In the genomic region with DNA sequence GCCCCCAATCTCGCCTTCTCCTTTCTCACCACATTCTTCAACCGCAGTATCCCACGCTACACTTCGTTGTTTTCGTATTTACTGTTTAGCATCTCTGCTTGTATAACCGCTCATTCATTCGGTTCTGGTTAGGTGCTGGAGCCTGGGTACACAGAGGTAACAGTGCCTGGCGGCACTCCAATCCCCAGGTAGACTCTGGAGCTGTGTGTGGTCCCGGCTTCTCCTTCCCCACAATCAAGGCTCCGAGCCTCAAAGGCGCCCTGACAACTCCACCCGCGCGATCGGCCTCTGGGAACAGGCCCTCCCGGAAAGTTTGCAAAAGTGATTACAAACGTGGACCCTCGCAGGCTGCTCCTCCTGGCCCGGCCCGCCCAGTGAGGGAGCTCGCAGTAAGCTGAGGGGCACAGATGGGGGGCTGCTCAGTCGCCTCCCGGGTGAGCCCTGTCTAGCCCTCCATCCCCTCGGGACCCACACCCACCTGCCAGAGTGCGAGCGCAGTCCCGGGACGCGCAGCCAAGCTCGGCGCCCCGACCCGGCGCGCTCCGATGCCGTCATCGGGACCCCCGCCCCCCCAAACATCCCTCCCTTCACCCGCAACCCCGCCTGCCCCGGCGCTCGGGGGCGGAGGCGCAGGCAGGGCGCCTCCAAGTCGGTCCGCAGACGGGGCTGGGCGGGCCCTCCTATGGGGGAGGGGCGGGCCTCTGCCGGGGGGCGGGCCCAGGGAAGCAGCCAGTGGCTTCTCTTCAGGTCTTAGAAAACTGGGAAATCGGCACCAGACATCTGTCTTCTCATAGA, we compare ENCODE assay signal across 8 mouse cellular contexts. TPM values are rescaled to one million over a fixed set of nuclear protein-coding genes. Genes with fewer than 3 reads are reported as not detected.
A peak's percentile ranks its signal among the peaks of the same experiment; 100 is the strongest.
DNase-seq lines count a peak whose midpoint lies in the region; ATAC-seq and TF ChIP-seq lines count a peak whose summit lies in the region.

TSS of gene Kif7 (minus strand) at position 534 of the 795 bp plus-strand sequence.

- WGBS in intestine, postnatal 0 days, result 2% methylated on average over 53 of the region's 55 CpGs
- 1% methylated on average over 53 of the region's 55 CpGs for WGBS in liver, embryonic 16.5 days (ENCODE audit: insufficient replicate concordance)
- WGBS in neural tube, embryonic 12.5 days, result 1% methylated on average over 44 of the region's 55 CpGs

- no peak for TF ChIP-seq CTCF in G1E (IDR thresholded peaks at IDR 0.05; ENCODE audit: low read depth, low read length)
- no peak for TF ChIP-seq CTCF in cortical plate, adult 2 months (IDR thresholded peaks at IDR 0.05; ENCODE audit: extremely low read depth, insufficient read depth, low read length)
- no peak for TF ChIP-seq CTCF in intestine, postnatal 0 days (IDR thresholded peaks at IDR 0.05; ENCODE audit: low read depth)

- DNase-seq in 3134 (ENCODE audit: extremely low read depth, insufficient read length, low spot score) (peak; percentile 83), G1E (ENCODE audit: low spot score) (peak; percentile 95)
- peak; percentile 99 for DNase-seq in heart, adult 11 months
- peak; percentile 91 for DNase-seq in thymus, postnatal 14 days

- peaks cover 18% of the 10 kb centered on the region for H3K27me3 ChIP-seq in G1E (ENCODE audit: insufficient read depth, low read length)
- peaks cover 7% of the 10 kb centered on the region for H3K27me3 ChIP-seq in intestine, postnatal 0 days (replicated peaks; ENCODE audit: control insufficient read depth, insufficient read depth, low read length)
- H3K27me3 ChIP-seq in liver, embryonic 16.5 days (ENCODE audit: control insufficient read depth, insufficient read depth, low read depth, low read length), result peaks cover 18% of the 10 kb centered on the region
- H3K27me3 ChIP-seq in neural tube, embryonic 12.5 days (replicated peaks), result peaks cover 14% of the 10 kb centered on the region

- peak within 1 kb of the TSS; percentile 95 for H3K4me2 ChIP-seq in intestine, postnatal 0 days (replicated peaks; ENCODE audit: low read depth)
- peak within 1 kb of the TSS; percentile 66 for H3K4me2 ChIP-seq in liver, embryonic 16.5 days (ENCODE audit: low read depth, low read length)
- peak within 1 kb of the TSS; percentile 77 for H3K4me2 ChIP-seq in neural tube, embryonic 12.5 days (replicated peaks)

- H3K36me3 ChIP-seq in G1E (replicated peaks), result peaks cover 31% of the 10 kb centered on the region
- no peaks in the 10 kb centered on the region for H3K36me3 ChIP-seq in intestine, postnatal 0 days (ENCODE audit: control insufficient read depth, insufficient read depth)
- no peaks in the 10 kb centered on the region for H3K36me3 ChIP-seq in liver, embryonic 16.5 days (ENCODE audit: control insufficient read depth, insufficient read depth)
- H3K36me3 ChIP-seq in neural tube, embryonic 12.5 days, result no peaks in the 10 kb centered on the region

- H3K4me1 ChIP-seq in G1E (ENCODE audit: insufficient read depth, low read depth, low read length), result peaks cover 25% of the 10 kb centered on the region
- no peaks in the 10 kb centered on the region for H3K4me1 ChIP-seq in cortical plate, adult 2 months (ENCODE audit: control insufficient read depth, insufficient read depth, low read length)
- no peaks in the 10 kb centered on the region for H3K4me1 ChIP-seq in intestine, postnatal 0 days (replicated peaks; ENCODE audit: control insufficient read depth, insufficient read depth, low read length)
- H3K4me1 ChIP-seq in liver, embryonic 16.5 days (ENCODE audit: control insufficient read depth, low read depth, low read length), result no peaks in the 10 kb centered on the region; the same call in 1 of the 2 replicates
- peaks cover 17% of the 10 kb centered on the region for H3K4me1 ChIP-seq in neural tube, embryonic 12.5 days

- TF ChIP-seq POLR2A in cortical plate, adult 2 months (IDR thresholded peaks at IDR 0.05; ENCODE audit: extremely low read depth, insufficient read depth, low read length), result no peak

- peak within 1 kb of the TSS; percentile 90 for H3K4me3 ChIP-seq in G1E (ENCODE audit: low read depth, low read length)
- H3K4me3 ChIP-seq in cortical plate, adult 2 months (ENCODE audit: insufficient read depth, low read length), result peak within 1 kb of the TSS; percentile 39
- H3K4me3 ChIP-seq in intestine, postnatal 0 days (ENCODE audit: low read depth, low read length), result peak within 1 kb of the TSS; percentile 66
- H3K4me3 ChIP-seq in liver, embryonic 16.5 days (ENCODE audit: low read depth, low read length), result peak within 1 kb of the TSS; percentile 63
- H3K4me3 ChIP-seq in neural tube, embryonic 12.5 days, result peak within 1 kb of the TSS; percentile 59

- no peak within 1 kb of the TSS for H3K27ac ChIP-seq in cortical plate, adult 2 months (ENCODE audit: insufficient read depth, low read length)
- H3K27ac ChIP-seq in intestine, postnatal 0 days (ENCODE audit: low read depth, low read length), result no peak within 1 kb of the TSS
- no peak within 1 kb of the TSS for H3K27ac ChIP-seq in liver, embryonic 16.5 days (ENCODE audit: low read length)
- H3K27ac ChIP-seq in neural tube, embryonic 12.5 days, result no peak within 1 kb of the TSS

- ATAC-seq in G1E (ENCODE audit: extremely low read depth, insufficient number of reproducible peaks, low FRiP score, poor library complexity, severe bottlenecking), result peak; percentile 49; the same call in 1 of the 2 replicates
- ATAC-seq in intestine, postnatal 0 days, result peak; percentile 80
- peak; percentile 73 for ATAC-seq in liver, embryonic 16.5 days (ENCODE audit: low read depth)
- ATAC-seq in neural tube, embryonic 12.5 days (ENCODE audit: low FRiP score, low read depth), result peak; percentile 86

- H3K9ac ChIP-seq in intestine, postnatal 0 days (ENCODE audit: low read depth, low read length), result peak within 1 kb of the TSS; percentile 47; the same call in 1 of the 2 replicates
- H3K9ac ChIP-seq in liver, embryonic 16.5 days (ENCODE audit: low read depth, low read length), result peak within 1 kb of the TSS; percentile 13
- H3K9ac ChIP-seq in neural tube, embryonic 12.5 days, result peak within 1 kb of the TSS; percentile 53

- peaks cover under 1% of the 10 kb centered on the region; the same call in 1 of the 2 replicates for H3K9me3 ChIP-seq in G1E (replicated peaks)
- no peaks in the 10 kb centered on the region for H3K9me3 ChIP-seq in intestine, postnatal 0 days (ENCODE audit: control insufficient read depth)
- H3K9me3 ChIP-seq in liver, embryonic 16.5 days (replicated peaks; ENCODE audit: control insufficient read depth, low read length), result no peaks in the 10 kb centered on the region
- H3K9me3 ChIP-seq in neural tube, embryonic 12.5 days, result no peaks in the 10 kb centered on the region

RNA-seq across cellular contexts. Expression of gene Kif7, which starts in this region (rescaled TPM):
- total RNA-seq in G1E (2014; fragmentation: Nextera tagmentation) (2.6 and 2.7 TPM in 2 replicates), G1E (2017) (4.2 and 4.4 TPM in 2 replicates)
- polyA plus RNA-seq in G1E (2012), result 17.6 and 19.9 TPM in 2 replicates
- polyA plus RNA-seq in cortical plate, adult 2 months (2012; rRNA removed), result 1.5 TPM in 2 replicates
- 0.69 and 0.82 TPM in 2 replicates for polyA plus RNA-seq in intestine, postnatal 0 days (2015; fragmentation: Nextera tagmentation; extraction: Ambion mirVana)
- polyA plus RNA-seq in liver, embryonic 16.5 days (2015; fragmentation: Nextera tagmentation; extraction: Ambion mirVana), result 0.19 and 0.22 TPM in 2 replicates
- 6.0 and 6.2 TPM in 2 replicates for polyA plus RNA-seq in neural tube, embryonic 12.5 days (2016; fragmentation: Nextera tagmentation; extraction: Ambion mirVana)

Comparison
In these comparisons a context has a peak if more than half of its experiments do, and no peak if none do; other contexts are left out.
1. Peak in ATAC-seq, H3K4me3 ChIP-seq, H3K9ac ChIP-seq and H3K4me2 ChIP-seq in intestine, postnatal 0 days; RNA of the gene not detected or under 1 TPM.
2. Peak in ATAC-seq, H3K4me3 ChIP-seq, H3K9ac ChIP-seq and H3K4me2 ChIP-seq in liver, embryonic 16.5 days; RNA of the gene not detected or under 1 TPM.
3. H3K4me3 ChIP-seq: peak in every context shown above with its lines; median percentile 90 in G1E; 66 in intestine, postnatal 0 days; 63 in liver, embryonic 16.5 days; 59 in neural tube, embryonic 12.5 days; 39 in cortical plate, adult 2 months.